Mouse (Mus musculus) adrenal gland (tissue): ENCODE data around the gene Spred1.

Experiments
- microRNA-seq, 2 experiments: library from miRNA; unstranded; fragments of <30 nt; microRNA quantifications; one replicate each; pipeline ENCODE4; 2019

Gene Spred1

Small RNAs within 50 kb of the gene (microRNA-seq; reads per million reads assigned to microRNA genes)
- 1,841 to 2,431 reads per million in 2 experiments for gene Mir674
